Mouse (Mus musculus) CH12.LX (cell line): Measurements from ENCODE around the gene Lrp5.

ENCODE experiments used
- BHLHE40 ChIP-seq: IDR thresholded peaks from 2 replicates; pipeline ENCODE4 v1.6.1; 2011; ENCODE audit warnings: mild to moderate bottlenecking, low read depth, low read length, improper control_type of control experiment
- CTCF ChIP-seq, 2 experiments: IDR thresholded peaks in 1 of 2; conservative IDR thresholded peaks in 1 of 2; 2 replicates each; pipeline ENCODE4 v1.5.1; 2011 to 2012; ENCODE audit warnings: low read depth in 2 of 2, low read length in 2 of 2, improper control_type of control experiment in 1 of 2, inconsistent platforms in 1 of 2, mild to moderate bottlenecking in 1 of 2, moderate library complexity in 1 of 2
- HCFC1 ChIP-seq: IDR thresholded peaks from 2 replicates; pipeline ENCODE4 v1.6.1; 2012; ENCODE audit warnings: low read depth, mild to moderate bottlenecking, inconsistent platforms, low read length, improper control_type of control experiment
- MAFK ChIP-seq: IDR thresholded peaks from 2 replicates; pipeline ENCODE4 v1.6.1; 2011; ENCODE audit warnings: low read length, improper control_type of control experiment; ENCODE audit not compliant: insufficient replicate concordance
- NELFE ChIP-seq: IDR thresholded peaks from 2 replicates; pipeline ENCODE4 v1.6.1; 2011; ENCODE audit warnings: low read depth, low read length, improper control_type of control experiment
- NRF1 ChIP-seq: IDR thresholded peaks from 2 replicates; pipeline ENCODE4 v1.6.1; 2014; ENCODE audit warnings: low read depth, mild to moderate bottlenecking, inconsistent platforms, low read length, improper control_type of control experiment, moderate library complexity
- POLR2A ChIP-seq: IDR thresholded peaks from 2 replicates; pipeline ENCODE4 v1.6.1; 2011; ENCODE audit warnings: low read depth, mild to moderate bottlenecking, improper control_type of control experiment, low read length
- POLR2AphosphoS2 ChIP-seq: IDR thresholded peaks from 2 replicates; pipeline ENCODE4 v1.6.1; 2011; ENCODE audit warnings: low read depth, low read length, improper control_type of control experiment
- SIN3A ChIP-seq: IDR thresholded peaks from 2 replicates; pipeline ENCODE4 v1.6.1; 2012; ENCODE audit warnings: low read length, improper control_type of control experiment, inconsistent platforms
- USF1 ChIP-seq: IDR thresholded peaks from 2 replicates; pipeline ENCODE4 v1.6.1; 2014; ENCODE audit warnings: low read depth, mild to moderate bottlenecking, inconsistent platforms, low read length, improper control_type of control experiment
- USF2 ChIP-seq: conservative IDR thresholded peaks from 2 replicates; pipeline ENCODE4 v1.6.1; 2011; ENCODE audit warnings: low read depth, low read length, improper control_type of control experiment

DNA sequence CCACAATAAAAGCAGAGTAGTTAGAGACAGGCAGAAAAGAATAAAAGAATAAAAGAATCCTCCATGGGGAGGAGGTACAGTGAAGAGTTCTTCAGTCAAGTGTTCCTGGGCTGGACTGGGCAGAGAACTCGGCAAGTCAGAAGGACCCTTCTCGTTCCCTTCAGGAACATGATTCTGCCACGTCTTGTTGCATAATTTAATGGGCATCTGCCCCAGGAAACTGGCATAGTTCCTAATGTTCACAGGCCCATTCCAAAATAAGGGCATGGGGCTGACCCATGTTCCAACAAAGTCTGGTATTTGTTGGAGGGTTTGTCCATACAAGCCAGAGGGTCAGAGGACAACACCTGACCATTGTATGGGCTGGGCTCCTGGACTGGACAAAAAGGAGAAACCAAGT, 8.6 kb upstream of the Lrp5 start:
- TF ChIP-seq USF1, result no peak
- no peak for TF ChIP-seq CTCF (conservative IDR thresholded peaks at IDR 0.05 in 1 of 2, IDR thresholded peaks at IDR 0.05 in 1 of 2; ENCODE audit: low read depth in 2 of 2, low read length in 2 of 2)
- no peak for TF ChIP-seq POLR2A
- no peak for TF ChIP-seq BHLHE40
- no peak for TF ChIP-seq HCFC1
- no peak for TF ChIP-seq POLR2AphosphoS2
- TF ChIP-seq NELFE, result no peak
- TF ChIP-seq MAFK, result no peak
- no peak for TF ChIP-seq NRF1
- no peak for TF ChIP-seq USF2
- no peak for TF ChIP-seq SIN3A
